Mouse (Mus musculus) forebrain, embryonic 13.5 days (tissue): ENCODE measurements around the gene Nfs1. TPM values are rescaled to one million over a fixed set of nuclear protein-coding genes. Genes with fewer than 3 reads are reported as not detected.
"Not testable (repeated sequence)": the region's sequence is repeated elsewhere in the genome, so short reads cannot be mapped to it uniquely, and the experiment has no call there.

Experiments used
- ATAC-seq: fragments of 200-750 bp; cut with Nextera tagmentation; 2 replicates; pipeline ENCODE4 v1.8.0; 2017
- H3K27ac ChIP-seq: fragments of 300-500 bp; sonication (generic); 2 replicates; pipeline ENCODE4 v1.5.1; 2015; ENCODE audit warnings: inconsistent platforms, mild to moderate bottlenecking, moderate library complexity
- H3K27me3 ChIP-seq: fragments of 300-500 bp; sonication (generic); 2 replicates; pipeline ENCODE4 v1.6.1; 2015; ENCODE audit warnings: mild to moderate bottlenecking, inconsistent platforms
- H3K36me3 ChIP-seq: fragments of 300-500 bp; sonication (generic); 2 replicates; pipeline ENCODE4 v1.6.1; 2015; ENCODE audit warnings: mild to moderate bottlenecking, inconsistent platforms; ENCODE audit not compliant: poor library complexity, severe bottlenecking
- H3K4me1 ChIP-seq: fragments of 300-500 bp; sonication (generic); 2 replicates; pipeline ENCODE4 v1.6.1; 2015; ENCODE audit warnings: inconsistent platforms
- H3K4me2 ChIP-seq: fragments of 300-500 bp; sonication (generic); 2 replicates; pipeline ENCODE4 v1.6.1; 2015; ENCODE audit warnings: inconsistent platforms, mild to moderate bottlenecking, moderate library complexity
- H3K4me3 ChIP-seq: fragments of 300-500 bp; sonication (generic); 2 replicates; pipeline ENCODE4 v1.5.1; 2015; ENCODE audit warnings: mild to moderate bottlenecking, inconsistent platforms
- H3K9ac ChIP-seq: fragments of 300-500 bp; sonication (generic); 2 replicates; pipeline ENCODE4 v1.6.1; 2015; ENCODE audit warnings: mild to moderate bottlenecking, inconsistent platforms
- H3K9me3 ChIP-seq: fragments of 300-500 bp; sonication (generic); replicated peaks from 2 replicates; pipeline ENCODE4 v1.6.1; 2016; ENCODE audit warnings: inconsistent platforms
- WGBS: fragments of 180-500 bp; shearing (Covaris S2); methylation state at CpG from one replicate; pipeline ENCODE4 v1.1.7; 2015; 5-methylcytosine and 5-hydroxymethylcytosine counted together
- polyA plus RNA-seq: library from polyadenylated mRNA; unstranded; fragments of >200 nt; fragmentation: Nextera tagmentation; extraction: Ambion mirVana; gene quantifications from 2 replicates; pipeline ENCODE4 v1.2.1, GENCODE M21; 2015

Gene Nfs1
- polyA plus RNA-seq, result 36.7 and 38.8 TPM in 2 replicates

- 0% methylated on average over 68 of the region's 70 CpGs for WGBS
- H3K9me3 ChIP-seq, result no peaks in the 10 kb centered on the region
These were observed at the start of gene Nfs1, which contains the start of gene Romo1 for GRCm38 (mm10) chr2:156143953-156144724. TSS of gene Nfs1 (minus strand) at chr2:156144186. TSS of gene Romo1 (plus strand) at chr2:156144039.

GRCm38 (mm10) chr2:156193066-156193862, 49.3 kb upstream of the Nfs1 start:
- no peaks in the 10 kb centered on the region for H3K9me3 ChIP-seq
- WGBS, result 82% methylated on average over 3 of the region's 3 CpGs
- no peak overlapping the region for H3K27ac ChIP-seq
- no peaks in the 10 kb centered on the region for H3K36me3 ChIP-seq
- no peak overlapping the region for H3K9ac ChIP-seq
- no peak overlapping the region for H3K4me2 ChIP-seq
- no peak overlapping the region for H3K4me3 ChIP-seq
- ATAC-seq, result no peak
- no peaks in the 10 kb centered on the region for H3K27me3 ChIP-seq
- peaks cover 13% of the 10 kb centered on the region for H3K4me1 ChIP-seq

More at GRCm38 (mm10) chr2:156143953-156144724, at the start of gene Nfs1, which contains the start of gene Romo1:
- H3K27ac ChIP-seq, result peak within 1 kb of the TSS; percentile 91
- peak; percentile 99 for ATAC-seq
- H3K4me1 ChIP-seq, result peaks cover 19% of the 10 kb centered on the region
- peak within 1 kb of the TSS; percentile 80 for H3K9ac ChIP-seq
- peaks cover 29% of the 10 kb centered on the region for H3K36me3 ChIP-seq
- H3K4me3 ChIP-seq, result peak within 1 kb of the TSS; percentile 67
- peak within 1 kb of the TSS; percentile 76 for H3K4me2 ChIP-seq
- H3K27me3 ChIP-seq, result no peaks in the 10 kb centered on the region

GRCm38 (mm10) chr2:156192068-156192467, 48.1 kb upstream of the Nfs1 start:
- Histone ChIP-seq H3K4me1 (peaks cover 5% of the 10 kb centered on the region; the same call in 1 of the 2 replicates), H3K4me2 (no peak overlapping the region), H3K36me3 (no peaks in the 10 kb centered on the region), H3K9me3 (no peaks in the 10 kb centered on the region), H3K4me3 (no peak overlapping the region), H3K27me3 (no peaks in the 10 kb centered on the region), H3K27ac (no peak overlapping the region), H3K9ac (no peak overlapping the region)
- WGBS, result 74% methylated on average over 2 of the region's 2 CpGs
- ATAC-seq, result no peak

- Histone ChIP-seq H3K4me1 (peaks cover 5% of the 10 kb centered on the region; the same call in 1 of the 2 replicates), H3K9ac (no peak overlapping the region), H3K27ac (no peak overlapping the region), H3K4me2 (no peak overlapping the region), H3K4me3 (no peak overlapping the region), H3K9me3 (no peaks in the 10 kb centered on the region), H3K36me3 (no peaks in the 10 kb centered on the region), H3K27me3 (no peaks in the 10 kb centered on the region)
- 90% methylated on average over 2 of the region's 2 CpGs for WGBS
- ATAC-seq, result no peak
These were observed 47.6 kb upstream of the Nfs1 start for GRCm38 (mm10) chr2:156191540-156191939.

- Histone ChIP-seq H3K36me3 (no peaks in the 10 kb centered on the region), H3K9me3 (no peaks in the 10 kb centered on the region), H3K4me1 (no peaks in the 10 kb centered on the region), H3K27me3 (no peaks in the 10 kb centered on the region), H3K4me2 (no peak overlapping the region), H3K9ac (no peak overlapping the region), H3K4me3 (no peak overlapping the region), H3K27ac (no peak overlapping the region)
- 87% methylated on average over 14 of the region's 14 CpGs for WGBS
- ATAC-seq, result no peak
These were observed 46.3 kb upstream of the Nfs1 start for GRCm38 (mm10) chr2:156190004-156190896.

- H3K4me1 ChIP-seq, H3K27ac ChIP-seq, H3K4me2 ChIP-seq, H3K36me3 ChIP-seq, H3K9me3 ChIP-seq, H3K27me3 ChIP-seq, H3K4me3 ChIP-seq, ATAC-seq, H3K9ac ChIP-seq: not testable (repeated sequence)
- 85% methylated on average over 7 of the region's 7 CpGs for WGBS
These were observed 45.3 kb upstream of the Nfs1 start for GRCm38 (mm10) chr2:156189241-156189640.

GRCm38 (mm10) chr2:156181592-156181991, 37.6 kb upstream of the Nfs1 start:
- Histone ChIP-seq H3K4me1 (peaks cover 27% of the 10 kb centered on the region), H3K27ac (no peak overlapping the region), H3K27me3 (no peaks in the 10 kb centered on the region), H3K4me2 (peak overlapping the region; percentile 72), H3K9ac (peak overlapping the region; percentile 100), H3K4me3 (no peak overlapping the region), H3K36me3 (peaks cover 18% of the 10 kb centered on the region), H3K9me3 (no peaks in the 10 kb centered on the region)
- WGBS, result 81% methylated on average over 2 of the region's 2 CpGs
- no peak for ATAC-seq

GRCm38 (mm10) chr2:156180824-156181590, 37.0 kb upstream of the Nfs1 start:
- H3K36me3 ChIP-seq, result peaks cover 23% of the 10 kb centered on the region
- H3K4me2 ChIP-seq, result peak overlapping the region; percentile 72
- peaks cover 33% of the 10 kb centered on the region for H3K4me1 ChIP-seq
- H3K27ac ChIP-seq, result peak overlapping the region; percentile 92
- peak overlapping the region; percentile 100 for H3K9ac ChIP-seq
- no peaks in the 10 kb centered on the region for H3K9me3 ChIP-seq
- 18% methylated on average over 8 of the region's 8 CpGs for WGBS
- no peaks in the 10 kb centered on the region for H3K27me3 ChIP-seq
- ATAC-seq, result no peak
- H3K4me3 ChIP-seq, result peak overlapping the region; percentile 100

- H3K4me2 ChIP-seq, result peak within 1 kb of the TSS; percentile 89
- H3K9me3 ChIP-seq, result no peaks in the 10 kb centered on the region
- H3K9ac ChIP-seq, result peak within 1 kb of the TSS; percentile 100
- peaks cover 37% of the 10 kb centered on the region for H3K4me1 ChIP-seq
- peak; percentile 97 for ATAC-seq
- H3K27me3 ChIP-seq, result no peaks in the 10 kb centered on the region
- peak within 1 kb of the TSS; percentile 98 for H3K27ac ChIP-seq
- peak within 1 kb of the TSS; percentile 100 for H3K4me3 ChIP-seq
- under 1% methylated on average over 47 of the region's 47 CpGs for WGBS
- peaks cover 28% of the 10 kb centered on the region for H3K36me3 ChIP-seq
These were observed 36.3 kb upstream of the Nfs1 start, which contains the start of gene Rbm39 for GRCm38 (mm10) chr2:156180094-156180821. TSS of gene Rbm39 (minus strand) at chr2:156180238.

- WGBS, result 0% methylated on average over 40 of the region's 41 CpGs
- Histone ChIP-seq H3K36me3 (peaks cover 31% of the 10 kb centered on the region), H3K9me3 (no peaks in the 10 kb centered on the region), H3K4me1 (peaks cover 37% of the 10 kb centered on the region), H3K9ac (peak overlapping the region; percentile 100), H3K27ac (peak overlapping the region; percentile 98), H3K4me2 (peak overlapping the region; percentile 89), H3K27me3 (no peaks in the 10 kb centered on the region), H3K4me3 (peak overlapping the region; percentile 100)
- ATAC-seq, result no peak; the same call in 1 of the 2 replicates
These were observed 35.8 kb upstream of the Nfs1 start for GRCm38 (mm10) chr2:156179796-156180093.
